Mouse (Mus musculus): ENCODE results near the gene Drd1.

DNA sequence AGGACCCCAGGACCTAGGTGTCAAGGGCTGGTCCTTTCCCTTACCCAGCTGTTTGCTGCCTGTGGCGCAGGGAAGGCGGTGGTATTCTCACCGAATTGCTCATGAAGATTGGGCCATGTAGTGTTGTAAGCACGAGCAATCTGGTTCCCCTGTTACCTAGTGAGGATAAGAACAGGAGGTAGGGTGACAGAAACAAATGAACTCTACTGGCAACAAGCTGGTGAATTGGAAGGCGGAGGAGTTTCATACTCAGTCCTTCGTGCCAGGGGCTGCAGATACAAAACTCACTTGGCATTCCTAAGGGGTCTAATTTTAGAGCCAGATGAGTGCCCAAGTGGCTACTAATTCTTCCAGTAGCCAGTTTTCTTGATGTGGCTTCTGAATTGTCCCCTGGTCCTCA is 20.5 kb upstream of the Drd1 start:
- TF ChIP-seq CTCF (IDR thresholded peaks at IDR 0.05; ENCODE audit: low read depth) (no peak), EP300 (IDR thresholded peaks at IDR 0.05; ENCODE audit: low read depth) (no peak)
